Mouse (Mus musculus) stomach, embryonic 16.5 days (tissue): Measurements from ENCODE around the gene Cenpc1. TPM values are rescaled to one million over a fixed set of nuclear protein-coding genes. Genes with fewer than 3 reads are reported as not detected.

ENCODE experiments used
- ATAC-seq: fragments of 200-750 bp; cut with Nextera tagmentation; 2 replicates; pipeline ENCODE4 v1.8.0; 2017; ENCODE audit warnings: moderate number of reproducible peaks, moderate TSS enrichment; ENCODE audit not compliant: insufficient read depth, low FRiP score
- H3K27ac ChIP-seq: fragments of 300-500 bp; sonication (generic); 2 replicates; pipeline ENCODE4 v1.5.1; 2014; ENCODE audit warnings: low read length
- H3K27me3 ChIP-seq: fragments of 300-500 bp; sonication (generic); 2 replicates; pipeline ENCODE4 v1.6.1; 2014; ENCODE audit warnings: low read length, control low read depth, mixed read lengths; ENCODE audit not compliant: control insufficient read depth, insufficient read depth
- H3K36me3 ChIP-seq: fragments of 300-500 bp; sonication (generic); 2 replicates; pipeline ENCODE4 v1.6.1; 2014; ENCODE audit warnings: low read length; ENCODE audit not compliant: control insufficient read depth, insufficient read depth
- H3K4me1 ChIP-seq: fragments of 300-500 bp; sonication (generic); 2 replicates; pipeline ENCODE4 v1.6.1; 2014; ENCODE audit warnings: low read length, control low read depth, mixed read lengths; ENCODE audit not compliant: control insufficient read depth, insufficient read depth
- H3K4me2 ChIP-seq: fragments of 300-500 bp; sonication (generic); 2 replicates; pipeline ENCODE4 v1.6.1; 2014; ENCODE audit warnings: low read depth, low read length, mixed read lengths
- H3K4me3 ChIP-seq: fragments of 300-500 bp; sonication (generic); replicated peaks from 2 replicates; pipeline ENCODE4 v1.5.1; 2014; ENCODE audit warnings: mild to moderate bottlenecking, low read length
- H3K9ac ChIP-seq: fragments of 300-500 bp; sonication (generic); 2 replicates; pipeline ENCODE4 v1.6.1; 2014; ENCODE audit warnings: low read length
- H3K9me3 ChIP-seq: fragments of 300-500 bp; sonication (generic); replicated peaks from 2 replicates; pipeline ENCODE4 v1.6.1; 2016; ENCODE audit warnings: low read length, control low read depth; ENCODE audit not compliant: control insufficient read depth
- WGBS: fragments of 180-500 bp; shearing (Covaris S2); extraction: QIAGEN DNeasy Blood & Tissue Kit; methylation state at CpG from one replicate; pipeline ENCODE4 v1.1.7; 2014; 5-methylcytosine and 5-hydroxymethylcytosine counted together
- polyA plus RNA-seq: library from polyadenylated mRNA; unstranded; fragments of >200 nt; fragmentation: Nextera tagmentation; extraction: Ambion mirVana; gene quantifications from 2 replicates; pipeline ENCODE4 v1.2.1, GENCODE M21; 2015

Gene Cenpc1
- 25.2 and 28.8 TPM in 2 replicates for polyA plus RNA-seq

GRCm38 (mm10) chr5:86065101-86065875 is at the start of gene Cenpc1:
TSS of gene Cenpc1 (minus strand) at chr5:86065583.
- peak within 1 kb of the TSS; percentile 92 for H3K27ac ChIP-seq
- H3K4me2 ChIP-seq = peak within 1 kb of the TSS; percentile 69
- H3K4me3 ChIP-seq = peak within 1 kb of the TSS; percentile 80
- WGBS = under 1% methylated on average over 60 of the region's 60 CpGs
- no peaks in the 10 kb centered on the region for H3K36me3 ChIP-seq
- peaks cover 7% of the 10 kb centered on the region; the same call in 1 of the 2 replicates for H3K4me1 ChIP-seq
- no peaks in the 10 kb centered on the region for H3K9me3 ChIP-seq
- no peaks in the 10 kb centered on the region for H3K27me3 ChIP-seq
- H3K9ac ChIP-seq = peak within 1 kb of the TSS; percentile 83
- peak; percentile 97 for ATAC-seq

GRCm38 (mm10) chr5:86113997-86114396 is 48.6 kb upstream of the Cenpc1 start:
- Histone ChIP-seq H3K9me3 (no peaks in the 10 kb centered on the region), H3K4me1 (no peaks in the 10 kb centered on the region), H3K4me3 (no peak overlapping the region), H3K9ac (no peak overlapping the region), H3K4me2 (no peak overlapping the region), H3K27ac (no peak overlapping the region), H3K27me3 (no peaks in the 10 kb centered on the region), H3K36me3 (peaks cover 8% of the 10 kb centered on the region)
- no peak for ATAC-seq
- WGBS = 53% methylated on average over 1 of the region's 1 CpGs

- Histone ChIP-seq H3K4me2 (no peak overlapping the region), H3K4me3 (no peak overlapping the region), H3K4me1 (no peaks in the 10 kb centered on the region), H3K9ac (no peak overlapping the region), H3K9me3 (no peaks in the 10 kb centered on the region), H3K27ac (no peak overlapping the region), H3K36me3 (peaks cover 11% of the 10 kb centered on the region), H3K27me3 (no peaks in the 10 kb centered on the region)
- no peak for ATAC-seq
- 84% methylated on average over 2 of the region's 2 CpGs for WGBS
Measured at GRCm38 (mm10) chr5:86113037-86113436, 47.7 kb upstream of the Cenpc1 start.

- ATAC-seq = no peak
- Histone ChIP-seq H3K27ac (no peak overlapping the region), H3K4me3 (no peak overlapping the region), H3K9me3 (no peaks in the 10 kb centered on the region), H3K9ac (no peak overlapping the region), H3K4me1 (no peaks in the 10 kb centered on the region), H3K4me2 (no peak overlapping the region), H3K36me3 (peaks cover 15% of the 10 kb centered on the region; the same call in 1 of the 2 replicates), H3K27me3 (no peaks in the 10 kb centered on the region)
- 76% methylated on average over 1 of the region's 1 CpGs for WGBS
Measured at GRCm38 (mm10) chr5:86111074-86111473, 45.7 kb upstream of the Cenpc1 start.

GRCm38 (mm10) chr5:86106610-86107009 is 41.2 kb upstream of the Cenpc1 start:
- Histone ChIP-seq H3K27me3 (no peaks in the 10 kb centered on the region), H3K4me1 (no peaks in the 10 kb centered on the region)
- 85% methylated on average over 2 of the region's 2 CpGs for WGBS

GRCm38 (mm10) chr5:86102176-86102575 is 36.8 kb upstream of the Cenpc1 start:
- Histone ChIP-seq H3K9me3 (no peaks in the 10 kb centered on the region), H3K4me1 (no peaks in the 10 kb centered on the region), H3K4me2 (no peak overlapping the region), H3K27me3 (no peaks in the 10 kb centered on the region), H3K4me3 (no peak overlapping the region), H3K36me3 (peaks cover 2% of the 10 kb centered on the region; the same call in 1 of the 2 replicates), H3K9ac (no peak overlapping the region), H3K27ac (no peak overlapping the region)
- no peak for ATAC-seq
- 91% methylated on average over 2 of the region's 2 CpGs for WGBS

More at GRCm38 (mm10) chr5:86106610-86107009, 41.2 kb upstream of the Cenpc1 start:
- H3K27ac ChIP-seq = no peak overlapping the region
- no peak overlapping the region for H3K4me3 ChIP-seq
- H3K36me3 ChIP-seq = peaks cover 9% of the 10 kb centered on the region; the same call in 1 of the 2 replicates
- no peak overlapping the region for H3K4me2 ChIP-seq
- H3K9me3 ChIP-seq = no peaks in the 10 kb centered on the region
- H3K9ac ChIP-seq = no peak overlapping the region
- no peak for ATAC-seq

- no peak for ATAC-seq
- Histone ChIP-seq H3K4me2 (no peak overlapping the region), H3K4me3 (no peak overlapping the region), H3K27me3 (no peaks in the 10 kb centered on the region), H3K4me1 (no peaks in the 10 kb centered on the region), H3K27ac (no peak overlapping the region), H3K36me3 (no peaks in the 10 kb centered on the region), H3K9ac (no peak overlapping the region), H3K9me3 (no peaks in the 10 kb centered on the region)
- 69% methylated on average over 3 of the region's 3 CpGs for WGBS
Measured at GRCm38 (mm10) chr5:86100621-86101020, 35.2 kb upstream of the Cenpc1 start.

GRCm38 (mm10) chr5:86098988-86099387 is 33.6 kb upstream of the Cenpc1 start:
- Histone ChIP-seq H3K27me3 (no peaks in the 10 kb centered on the region), H3K9ac (no peak overlapping the region), H3K36me3 (no peaks in the 10 kb centered on the region), H3K4me2 (no peak overlapping the region), H3K9me3 (no peaks in the 10 kb centered on the region), H3K27ac (no peak overlapping the region), H3K4me3 (no peak overlapping the region), H3K4me1 (no peaks in the 10 kb centered on the region)
- WGBS = 83% methylated on average over 3 of the region's 3 CpGs
- ATAC-seq = no peak

GRCm38 (mm10) chr5:86094754-86095153 is 29.4 kb upstream of the Cenpc1 start:
- H3K4me2 ChIP-seq = no peak overlapping the region
- no peaks in the 10 kb centered on the region for H3K27me3 ChIP-seq
- no peak overlapping the region for H3K27ac ChIP-seq
- H3K9ac ChIP-seq = no peak overlapping the region
- 71% methylated on average over 9 of the region's 9 CpGs for WGBS
- no peaks in the 10 kb centered on the region for H3K9me3 ChIP-seq
- H3K36me3 ChIP-seq = no peaks in the 10 kb centered on the region
- ATAC-seq = no peak
- no peak overlapping the region for H3K4me3 ChIP-seq
- H3K4me1 ChIP-seq = no peaks in the 10 kb centered on the region
